Comparison of ENCODE assay signal across 23 mouse cellular contexts in the genomic region with DNA sequence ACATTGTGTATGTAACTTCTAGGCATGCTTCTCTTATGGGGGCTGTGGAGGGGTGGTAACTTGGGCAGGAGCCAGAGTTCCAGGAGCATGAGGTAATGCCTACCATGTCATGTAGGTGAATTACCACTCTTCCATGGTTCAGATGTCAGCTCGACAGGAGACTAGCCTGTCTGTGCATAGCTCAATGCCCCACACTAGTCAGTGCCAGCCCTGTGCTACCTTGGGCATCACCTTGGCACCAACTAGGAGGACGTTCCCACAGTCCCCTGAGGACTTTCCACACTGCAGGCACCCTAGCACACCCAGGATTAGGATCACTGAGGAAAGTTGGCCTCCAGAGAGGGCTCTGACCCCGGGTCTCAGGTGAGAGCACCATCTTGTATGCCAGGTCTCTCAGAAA.
DNase-seq lines count a peak whose midpoint lies in the region; ATAC-seq lines count a peak whose summit lies in the region.
"Had no signal": no experiment of that assay in that cellular context is flagged by ENCODE, and none has a peak within 500 bp of the region (broad histone marks: within the 10 kb centered on the region; RNA-seq: fewer than 3 reads in every experiment).

No protein-coding gene starts in this region.

- H3K36me3 ChIP-seq in embryonic facial prominence, embryonic 13.5 days, result no peaks in the 10 kb centered on the region
- H3K36me3 ChIP-seq in embryonic facial prominence, embryonic 10.5 days (replicated peaks), result no peaks in the 10 kb centered on the region
- H3K36me3 ChIP-seq in kidney, embryonic 16.5 days (ENCODE audit: insufficient read depth, low read length), result no peaks in the 10 kb centered on the region
- H3K36me3 ChIP-seq in megakaryocyte, embryonic 14.5 days (replicated peaks; ENCODE audit: low read length), result no peaks in the 10 kb centered on the region
- H3K36me3 ChIP-seq: forebrain, embryonic 15.5 days; G1E had no signal

- no peak overlapping the region for H3K4me3 ChIP-seq in embryonic facial prominence, embryonic 13.5 days
- no peak overlapping the region for H3K4me3 ChIP-seq in embryonic facial prominence, embryonic 10.5 days
- no peak overlapping the region for H3K4me3 ChIP-seq in kidney, embryonic 16.5 days (ENCODE audit: low read length)
- peak overlapping the region; percentile 21 for H3K4me3 ChIP-seq in megakaryocyte, embryonic 14.5 days (replicated peaks)
- H3K4me3 ChIP-seq: forebrain, embryonic 13.5 days; forebrain, embryonic 15.5 days had no signal

- 0 out of 2 replicates have a peak, but pooled peaks have one; percentile 52 for ATAC-seq in embryonic facial prominence, embryonic 13.5 days (ENCODE audit: insufficient number of reproducible peaks, insufficient read depth, low FRiP score, low TSS enrichment, low read depth)
- peak; percentile 51; the same call in 1 of the 2 replicates for ATAC-seq in kidney, embryonic 16.5 days (ENCODE audit: low FRiP score, low TSS enrichment)
- ATAC-seq in megakaryocyte, adult 5-6 weeks (ENCODE audit: poor library complexity, severe bottlenecking), result no peak
- ATAC-seq: activated CD4-positive, CD25-positive, alpha-beta regulatory T cell, adult 4 months; CD4-positive, CD25-positive, alpha-beta regulatory T cell, adult 4 months; forebrain, embryonic 13.5 days; forebrain, embryonic 15.5 days; forebrain, postnatal 0 days; Patski had no signal

- WGBS in embryonic facial prominence, embryonic 13.5 days, result 54% methylated on average over 3 of the region's 3 CpGs
- WGBS in embryonic facial prominence, embryonic 10.5 days, result 83% methylated on average over 3 of the region's 3 CpGs
- WGBS in kidney, embryonic 16.5 days, result 60% methylated on average over 3 of the region's 3 CpGs

- no peaks in the 10 kb centered on the region for H3K9me3 ChIP-seq in embryonic facial prominence, embryonic 13.5 days
- H3K9me3 ChIP-seq in embryonic facial prominence, embryonic 10.5 days, result no peaks in the 10 kb centered on the region
- H3K9me3 ChIP-seq in kidney, embryonic 16.5 days (ENCODE audit: low read length), result no peaks in the 10 kb centered on the region
- peaks cover 4% of the 10 kb centered on the region; the same call in 1 of the 2 replicates for H3K9me3 ChIP-seq in megakaryocyte, embryonic 14.5 days
- H3K9me3 ChIP-seq: forebrain, embryonic 13.5 days; forebrain, embryonic 15.5 days had no signal

- no peaks in the 10 kb centered on the region for H3K4me1 ChIP-seq in embryonic facial prominence, embryonic 13.5 days
- H3K4me1 ChIP-seq in embryonic facial prominence, embryonic 10.5 days, result no peaks in the 10 kb centered on the region
- H3K4me1 ChIP-seq in kidney, embryonic 16.5 days (ENCODE audit: insufficient read depth, low read length), result no peaks in the 10 kb centered on the region
- no peaks in the 10 kb centered on the region for H3K4me1 ChIP-seq in megakaryocyte, embryonic 14.5 days
- H3K4me1 ChIP-seq: forebrain, embryonic 13.5 days; forebrain, embryonic 15.5 days had no signal

- no peak overlapping the region for H3K4me2 ChIP-seq in embryonic facial prominence, embryonic 13.5 days
- H3K4me2 ChIP-seq in kidney, embryonic 16.5 days (replicated peaks; ENCODE audit: low read depth, low read length), result no peak overlapping the region
- H3K4me2 ChIP-seq: forebrain, embryonic 13.5 days; forebrain, embryonic 15.5 days had no signal

- DNase-seq in embryonic facial prominence, embryonic 10.5 days (ENCODE audit: low spot score), result no peak
- no peak for DNase-seq in kidney, adult 11 months
- DNase-seq: adrenal gland, adult 8-10 months; adrenal gland, postnatal 14 days; adrenal gland, postnatal 36 days; B cell, adult 2 months; cerebellum, adult 11-12 months; cerebellum, adult 2 months; cerebellum, adult 9-10 months; cerebellum, postnatal 10 days; cerebellum, postnatal 25 days; forebrain, postnatal 0 days had no signal

- H3K27me3 ChIP-seq in embryonic facial prominence, embryonic 13.5 days, result no peaks in the 10 kb centered on the region
- no peaks in the 10 kb centered on the region for H3K27me3 ChIP-seq in embryonic facial prominence, embryonic 10.5 days (replicated peaks; ENCODE audit: low read depth, poor library complexity, severe bottlenecking)
- no peaks in the 10 kb centered on the region for H3K27me3 ChIP-seq in kidney, embryonic 16.5 days (ENCODE audit: insufficient read depth, low read length)
- H3K27me3 ChIP-seq in megakaryocyte, embryonic 14.5 days (replicated peaks), result no peaks in the 10 kb centered on the region
- H3K27me3 ChIP-seq: CH12.LX; forebrain, embryonic 13.5 days; forebrain, embryonic 15.5 days; Patski had no signal

- H3K9ac ChIP-seq in embryonic facial prominence, embryonic 13.5 days, result no peak overlapping the region
- H3K9ac ChIP-seq in kidney, embryonic 16.5 days (replicated peaks; ENCODE audit: low read length), result no peak overlapping the region
- H3K9ac ChIP-seq: forebrain, embryonic 13.5 days; forebrain, embryonic 15.5 days; forebrain, postnatal 0 days had no signal

- H3K27ac ChIP-seq in embryonic facial prominence, embryonic 13.5 days, result no peak overlapping the region
- no peak overlapping the region for H3K27ac ChIP-seq in embryonic facial prominence, embryonic 10.5 days (replicated peaks)
- H3K27ac ChIP-seq in kidney, embryonic 16.5 days (ENCODE audit: low read length), result no peak overlapping the region
- H3K27ac ChIP-seq: forebrain, embryonic 13.5 days; forebrain, embryonic 15.5 days had no signal
